Mouse (Mus musculus) intestine, embryonic 16.5 days (tissue): ENCODE data around the gene Socs1. TPM values are rescaled to one million over a fixed set of nuclear protein-coding genes. Genes with fewer than 3 reads are reported as not detected.
A peak's percentile ranks its signal among the peaks of the same experiment; 100 is the strongest.

Source experiments
- ATAC-seq: fragments of 200-750 bp; cut with Nextera tagmentation; 2 replicates; pipeline ENCODE4 v1.8.0; 2017; ENCODE audit warnings: moderate TSS enrichment, moderate library complexity
- H3K27ac ChIP-seq: fragments of 300-500 bp; sonication (generic); 2 replicates; pipeline ENCODE4 v1.5.1; 2014; ENCODE audit warnings: mild to moderate bottlenecking, low read length
- H3K27me3 ChIP-seq: fragments of 300-500 bp; sonication (generic); replicated peaks from 2 replicates; pipeline ENCODE4 v1.6.1; 2014; ENCODE audit warnings: low read length, control low read depth, mixed read lengths; ENCODE audit not compliant: control insufficient read depth, insufficient read depth
- H3K36me3 ChIP-seq: fragments of 300-500 bp; sonication (generic); 2 replicates; pipeline ENCODE4 v1.6.1; 2014; ENCODE audit warnings: low read length, control low read depth; ENCODE audit not compliant: control insufficient read depth, insufficient read depth
- H3K4me1 ChIP-seq: fragments of 300-500 bp; sonication (generic); 2 replicates; pipeline ENCODE4 v1.6.1; 2014; ENCODE audit warnings: low read length, control low read depth, mixed read lengths; ENCODE audit not compliant: control insufficient read depth, insufficient read depth
- H3K4me2 ChIP-seq: fragments of 300-500 bp; sonication (generic); 2 replicates; pipeline ENCODE4 v1.6.1; 2014; ENCODE audit warnings: low read depth, low read length, control low read depth
- H3K4me3 ChIP-seq: fragments of 300-500 bp; sonication (generic); 2 replicates; pipeline ENCODE4 v1.5.1; 2014; ENCODE audit warnings: mild to moderate bottlenecking, low read length
- H3K9ac ChIP-seq: fragments of 300-500 bp; sonication (generic); 2 replicates; pipeline ENCODE4 v1.6.1; 2014; ENCODE audit warnings: low read depth, low read length
- H3K9me3 ChIP-seq: fragments of 300-500 bp; sonication (generic); 2 replicates; pipeline ENCODE4 v1.6.1; 2016; ENCODE audit warnings: low read length, control low read depth; ENCODE audit not compliant: control insufficient read depth
- WGBS: fragments of 180-500 bp; shearing (Covaris S2); extraction: QIAGEN DNeasy Blood & Tissue Kit; methylation state at CpG from one replicate; pipeline ENCODE4 v1.1.7; 2014; 5-methylcytosine and 5-hydroxymethylcytosine counted together
- polyA plus RNA-seq: library from polyadenylated mRNA; unstranded; fragments of >200 nt; fragmentation: Nextera tagmentation; extraction: Ambion mirVana; gene quantifications from 2 replicates; pipeline ENCODE4 v1.2.1, GENCODE M21; 2015

Socs1 gene
- polyA plus RNA-seq, 1 experiment from 2014 or later: 4.9 TPM

- H3K4me1 ChIP-seq: peaks cover 5% of the 10 kb centered on the region; the same call in 1 of the 2 replicates
- H3K27me3 ChIP-seq: no peaks in the 10 kb centered on the region
- H3K27ac ChIP-seq: no peak overlapping the region
- H3K4me2 ChIP-seq: no peak overlapping the region
- no peaks in the 10 kb centered on the region for H3K36me3 ChIP-seq
- H3K4me3 ChIP-seq: no peak overlapping the region
- 43% methylated on average over 4 of the region's 4 CpGs for WGBS
- ATAC-seq: no peak; the same call in 1 of the 2 replicates
- no peak overlapping the region for H3K9ac ChIP-seq
- H3K9me3 ChIP-seq: no peaks in the 10 kb centered on the region
Measured at GRCm38 (mm10) chr16:10770531-10771325, 14.6 kb downstream of the Socs1 start.

GRCm38 (mm10) chr16:10769661-10770060 lies 15.7 kb downstream of the Socs1 start:
- 50% methylated on average over 2 of the region's 2 CpGs for WGBS
- Histone ChIP-seq H3K4me1 (peaks cover 5% of the 10 kb centered on the region), H3K27ac (no peak overlapping the region), H3K27me3 (no peaks in the 10 kb centered on the region), H3K4me2 (no peak overlapping the region), H3K9ac (no peak overlapping the region), H3K36me3 (no peaks in the 10 kb centered on the region), H3K9me3 (no peaks in the 10 kb centered on the region), H3K4me3 (no peak overlapping the region)
- ATAC-seq: no peak

GRCm38 (mm10) chr16:10768821-10769220 lies 16.5 kb downstream of the Socs1 start:
- Histone ChIP-seq H3K9me3 (no peaks in the 10 kb centered on the region), H3K4me1 (peaks cover 6% of the 10 kb centered on the region), H3K4me2 (no peak overlapping the region), H3K27me3 (no peaks in the 10 kb centered on the region), H3K27ac (no peak overlapping the region), H3K4me3 (no peak overlapping the region), H3K36me3 (no peaks in the 10 kb centered on the region), H3K9ac (no peak overlapping the region)
- WGBS: 51% methylated on average over 9 of the region's 9 CpGs
- peak; percentile 27; the same call in 1 of the 2 replicates for ATAC-seq

- H3K4me3 ChIP-seq: no peak overlapping the region
- WGBS: 51% methylated on average over 4 of the region's 4 CpGs
- no peaks in the 10 kb centered on the region; the same call in 1 of the 2 replicates for H3K27me3 ChIP-seq
- no peaks in the 10 kb centered on the region for H3K9me3 ChIP-seq
- H3K36me3 ChIP-seq: no peaks in the 10 kb centered on the region
- peaks cover 9% of the 10 kb centered on the region for H3K4me1 ChIP-seq
- H3K27ac ChIP-seq: no peak overlapping the region
- ATAC-seq: no peak
- no peak overlapping the region for H3K9ac ChIP-seq
- H3K4me2 ChIP-seq: no peak overlapping the region
Measured at GRCm38 (mm10) chr16:10767158-10767557, 18.2 kb downstream of the Socs1 start.

GRCm38 (mm10) chr16:10764323-10764722 lies 21.0 kb downstream of the Socs1 start:
- Histone ChIP-seq H3K9me3 (no peaks in the 10 kb centered on the region), H3K4me1 (peaks cover 4% of the 10 kb centered on the region), H3K36me3 (no peaks in the 10 kb centered on the region), H3K4me3 (no peak overlapping the region), H3K27ac (no peak overlapping the region), H3K4me2 (no peak overlapping the region), H3K27me3 (no peaks in the 10 kb centered on the region; the same call in 1 of the 2 replicates), H3K9ac (no peak overlapping the region)
- WGBS: 36% methylated on average over 2 of the region's 2 CpGs
- ATAC-seq: no peak

GRCm38 (mm10) chr16:10763540-10764264 lies 21.6 kb downstream of the Socs1 start:
- H3K36me3 ChIP-seq: no peaks in the 10 kb centered on the region
- no peak overlapping the region for H3K4me2 ChIP-seq
- H3K27ac ChIP-seq: no peak overlapping the region
- 59% methylated on average over 6 of the region's 6 CpGs for WGBS
- no peaks in the 10 kb centered on the region; the same call in 1 of the 2 replicates for H3K27me3 ChIP-seq
- H3K9ac ChIP-seq: no peak overlapping the region
- no peak for ATAC-seq
- H3K4me1 ChIP-seq: peaks cover 4% of the 10 kb centered on the region
- no peak overlapping the region for H3K4me3 ChIP-seq
- H3K9me3 ChIP-seq: no peaks in the 10 kb centered on the region

GRCm38 (mm10) chr16:10762569-10763180 lies 22.7 kb downstream of the Socs1 start:
- Histone ChIP-seq H3K4me1 (peaks cover 4% of the 10 kb centered on the region; the same call in 1 of the 2 replicates), H3K27me3 (no peaks in the 10 kb centered on the region; the same call in 1 of the 2 replicates), H3K4me3 (no peak overlapping the region), H3K27ac (no peak overlapping the region), H3K4me2 (no peak overlapping the region), H3K36me3 (no peaks in the 10 kb centered on the region), H3K9me3 (no peaks in the 10 kb centered on the region), H3K9ac (no peak overlapping the region)
- 64% methylated on average over 5 of the region's 5 CpGs for WGBS
- ATAC-seq: no peak

- H3K9me3 ChIP-seq: no peaks in the 10 kb centered on the region
- H3K27me3 ChIP-seq: no peaks in the 10 kb centered on the region; the same call in 1 of the 2 replicates
- H3K4me3 ChIP-seq: no peak overlapping the region
- no peak overlapping the region for H3K9ac ChIP-seq
- H3K4me1 ChIP-seq: peaks cover 4% of the 10 kb centered on the region; the same call in 1 of the 2 replicates
- ATAC-seq: no peak
- WGBS: 62% methylated on average over 8 of the region's 8 CpGs
- no peaks in the 10 kb centered on the region for H3K36me3 ChIP-seq
- no peak overlapping the region for H3K4me2 ChIP-seq
- H3K27ac ChIP-seq: no peak overlapping the region
Measured at GRCm38 (mm10) chr16:10761182-10761581, 24.2 kb downstream of the Socs1 start.

GRCm38 (mm10) chr16:10756168-10756567 lies 29.2 kb downstream of the Socs1 start:
- no peak overlapping the region for H3K9ac ChIP-seq
- no peak for ATAC-seq
- 69% methylated on average over 6 of the region's 6 CpGs for WGBS

More at GRCm38 (mm10) chr16:10756168-10756567, 29.2 kb downstream of the Socs1 start:
- Histone ChIP-seq H3K36me3 (no peaks in the 10 kb centered on the region), H3K4me2 (no peak overlapping the region), H3K27me3 (no peaks in the 10 kb centered on the region), H3K27ac (no peak overlapping the region), H3K9me3 (no peaks in the 10 kb centered on the region), H3K4me1 (no peaks in the 10 kb centered on the region), H3K4me3 (no peak overlapping the region)
